Mouse (Mus musculus) cerebellum, postnatal 14 days (tissue): ENCODE data around the gene Ddr2.
"Not testable (repeated sequence)": the region's sequence is repeated elsewhere in the genome, so short reads cannot be mapped to it uniquely, and the experiment has no call there.

Experiments used
- DNase-seq, 2 experiments: peaks; one replicate each; pipeline ENCODE4 v3.0.0; 2021; ENCODE audit warnings: mixed read lengths in 2 of 2

The Ddr2 gene

GRCm38 (mm10) chr1:170110516-170111332, at the start of gene Ddr2:
TSS of gene Ddr2 (minus strand) at chr1:170110762.
- peak; percentile 64 to 69 for DNase-seq

DNA sequence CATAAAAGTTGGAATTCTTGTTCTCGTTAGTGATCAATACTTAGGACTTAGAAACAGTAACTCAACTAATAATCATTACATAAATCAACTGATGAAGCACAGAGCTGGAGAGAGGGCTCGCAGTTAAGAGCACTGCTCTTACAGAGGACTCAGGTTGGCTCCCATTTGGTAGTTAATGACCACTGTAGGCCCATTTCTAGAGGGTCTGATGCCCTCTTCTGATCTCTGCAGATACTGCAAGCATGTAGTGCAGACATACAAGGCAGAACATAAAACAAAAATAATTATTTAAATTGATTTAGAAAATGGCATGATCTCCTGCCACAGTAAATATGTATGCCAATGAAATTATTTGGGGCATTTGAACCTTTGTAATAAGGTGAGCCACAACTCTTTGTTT, 49.1 kb upstream of the Ddr2 start:
- DNase-seq: no peak

GRCm38 (mm10) chr1:170155761-170156160, 45.2 kb upstream of the Ddr2 start:
- no peak for DNase-seq

GRCm38 (mm10) chr1:170155298-170155697, 44.7 kb upstream of the Ddr2 start:
- DNase-seq: peak in 1 of 2 experiments; percentile 15

- no peak for DNase-seq
Measured at GRCm38 (mm10) chr1:170153986-170154385, 43.4 kb upstream of the Ddr2 start.

DNA sequence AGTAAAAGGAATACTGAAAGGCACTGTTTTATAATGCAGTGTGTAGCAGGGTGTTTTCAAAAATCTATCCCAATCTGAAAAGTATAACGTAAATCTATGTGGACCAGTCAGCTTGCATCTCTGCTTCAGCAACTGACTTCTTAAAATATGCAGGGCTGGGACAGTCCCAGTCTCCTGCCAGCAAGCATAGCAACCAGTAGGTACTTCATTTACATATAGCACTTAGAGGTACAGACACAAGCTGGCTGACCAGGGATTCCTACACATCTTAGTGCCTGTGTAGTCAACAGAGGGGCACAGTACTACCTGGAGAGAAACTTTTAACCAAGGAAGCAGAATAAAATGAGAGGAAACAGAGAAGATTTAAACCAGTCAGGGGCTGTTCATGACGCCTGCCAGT, 42.0 kb upstream of the Ddr2 start:
- DNase-seq: no peak

DNA sequence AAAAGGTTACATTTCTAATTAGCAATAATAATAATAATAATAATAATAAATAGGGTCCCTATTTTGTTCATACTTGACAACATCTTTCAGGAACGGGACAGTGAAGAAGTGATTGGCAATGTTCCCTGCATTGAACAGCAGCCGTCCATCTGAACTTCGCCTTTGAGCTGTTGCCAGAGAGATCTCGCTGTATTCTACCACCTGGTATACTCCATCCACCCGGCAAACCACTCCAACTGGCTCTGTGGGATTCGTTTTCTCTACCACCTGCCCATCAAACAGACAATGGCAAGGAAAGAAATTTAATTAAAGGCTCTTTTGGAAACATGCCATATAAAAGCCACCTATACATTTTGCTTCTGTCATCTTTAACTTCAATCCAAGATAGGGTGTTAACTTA, 40.3 kb upstream of the Ddr2 start:
- peak; percentile 36 to 46 for DNase-seq

GRCm38 (mm10) chr1:170149756-170150155, 39.2 kb upstream of the Ddr2 start:
- no peak for DNase-seq

DNA sequence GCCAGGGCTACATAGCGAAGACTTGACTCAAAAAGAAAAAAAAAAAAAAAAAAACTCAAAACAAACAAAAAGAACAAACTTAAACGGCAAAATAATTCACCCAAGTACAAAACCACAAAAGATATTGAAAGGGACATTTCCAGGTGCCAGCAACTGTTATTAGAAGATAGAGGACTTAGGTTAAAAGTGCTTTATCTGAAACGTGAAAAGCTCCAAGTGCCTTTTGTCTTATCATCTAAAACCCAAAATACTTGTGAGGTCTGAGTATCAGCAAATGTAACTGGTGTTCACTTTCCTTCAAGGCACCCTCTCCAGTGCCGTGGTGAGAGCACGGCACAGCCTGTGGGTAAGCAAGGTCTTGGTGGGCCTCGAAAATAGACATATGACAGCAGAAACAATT, 38.0 kb upstream of the Ddr2 start:
- no peak for DNase-seq

DNA sequence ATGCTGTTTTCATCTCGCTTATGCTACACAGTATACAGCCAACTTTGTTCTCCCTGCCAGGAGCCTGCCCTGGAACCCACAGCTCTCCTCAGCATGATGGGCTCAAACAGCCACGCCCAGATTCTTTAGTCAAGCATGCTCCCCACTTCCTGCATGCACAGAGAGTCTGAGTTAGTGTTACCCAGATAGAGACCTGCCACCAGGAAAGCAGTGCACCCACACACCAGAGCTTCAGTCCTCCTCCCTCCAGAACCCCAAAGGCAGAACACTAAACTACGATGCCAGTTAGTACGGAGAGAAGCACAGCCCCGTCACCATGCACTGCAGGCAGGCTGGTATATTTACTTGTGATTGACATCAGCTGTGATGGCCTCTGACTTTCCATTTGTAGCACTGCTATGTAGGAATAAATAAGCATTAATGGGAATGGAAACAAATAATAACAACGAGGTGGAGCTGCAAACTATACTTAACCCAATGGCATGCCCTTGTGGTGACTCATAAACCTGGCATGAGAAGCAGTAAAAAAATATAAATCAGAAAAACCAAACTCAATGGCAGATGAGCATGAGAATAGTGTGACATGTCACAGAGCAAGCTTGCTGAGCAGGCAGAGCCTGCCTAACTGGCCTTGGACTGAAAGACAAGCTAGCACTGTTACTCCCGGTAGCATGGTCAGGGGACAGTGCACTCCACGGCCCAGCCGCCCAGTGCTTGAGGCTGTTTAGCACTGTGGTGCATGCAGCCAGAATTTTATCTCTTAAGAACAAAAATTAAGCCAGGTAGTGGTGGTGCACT, 37.3 kb upstream of the Ddr2 start:
- DNase-seq: no peak

DNA sequence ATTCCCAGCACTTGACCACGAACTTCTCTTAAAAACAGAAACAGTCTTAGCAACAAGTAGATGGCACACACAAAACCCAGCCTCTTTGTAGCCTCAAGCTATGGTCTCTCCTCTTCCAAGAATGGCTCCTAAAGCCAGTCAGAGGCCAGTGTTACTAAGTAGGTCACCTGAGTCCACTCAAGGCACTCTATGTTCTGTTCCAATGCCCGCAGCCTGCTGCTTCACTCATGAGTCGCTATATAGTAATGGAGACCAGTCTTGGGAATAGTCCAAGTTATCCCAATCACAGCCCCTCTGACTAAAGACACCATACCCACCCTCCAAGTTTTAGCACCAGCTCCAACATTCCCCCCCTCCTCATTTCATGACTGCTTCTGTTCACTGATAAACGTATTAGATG, 35.0 kb upstream of the Ddr2 start:
- DNase-seq: no peak

GRCm38 (mm10) chr1:170142256-170142871, 31.8 kb upstream of the Ddr2 start:
- no peak for DNase-seq

- no peak for DNase-seq
Measured at GRCm38 (mm10) chr1:170141626-170142025, 31.1 kb upstream of the Ddr2 start.

GRCm38 (mm10) chr1:170136351-170137009, 25.9 kb upstream of the Ddr2 start:
- DNase-seq: peak; percentile 82

- DNase-seq: no peak
Measured at GRCm38 (mm10) chr1:170134264-170134663, 23.7 kb upstream of the Ddr2 start.

DNA sequence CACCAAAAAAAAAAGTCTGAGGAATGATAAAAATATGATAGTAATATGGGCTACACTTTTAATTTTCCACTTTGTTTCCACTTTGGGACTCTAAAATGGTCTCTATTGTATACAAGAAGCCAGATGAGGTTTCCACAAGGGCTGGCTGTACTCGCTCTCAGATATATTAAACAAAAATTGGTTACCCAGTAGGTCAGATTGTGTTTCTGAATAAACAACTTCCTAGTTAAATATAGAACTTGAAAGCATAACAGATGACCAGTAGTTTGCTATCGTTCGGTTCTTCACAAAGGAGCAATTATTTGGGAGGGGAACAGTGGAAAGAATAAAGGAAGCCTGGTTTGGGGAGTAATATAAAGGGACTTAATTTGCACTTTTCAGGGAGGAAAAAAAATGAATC, 20.4 kb upstream of the Ddr2 start:
- DNase-seq: no peak

- DNase-seq: no peak
Measured at GRCm38 (mm10) chr1:170124644-170125043, 14.1 kb upstream of the Ddr2 start.

- DNase-seq: no peak
Measured at GRCm38 (mm10) chr1:170113616-170114015, 3.1 kb upstream of the Ddr2 start.

DNA sequence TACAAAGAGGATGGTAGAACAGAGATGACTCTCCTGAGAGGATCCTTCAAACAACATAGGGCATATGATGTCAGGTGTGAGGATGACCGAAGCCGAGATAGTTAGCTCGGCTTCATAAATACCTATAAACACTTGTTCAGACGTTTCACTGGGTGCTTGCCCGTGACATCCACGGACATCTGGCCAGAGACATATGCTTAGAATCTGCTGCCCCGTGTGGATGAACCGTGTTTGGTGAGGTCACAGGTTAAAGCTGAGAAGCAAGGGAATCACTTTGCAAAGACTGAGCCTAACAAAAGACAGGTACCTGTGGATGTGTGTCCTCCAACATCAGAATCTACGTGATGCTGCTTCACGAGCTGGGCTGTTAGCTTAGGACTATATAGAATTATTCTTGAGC, 1.7 kb upstream of the Ddr2 start:
- DNase-seq: peak in 1 of 2 experiments; percentile 5

- DNase-seq: peak; percentile 67 to 76
Measured at GRCm38 (mm10) chr1:170111651-170112226, 1.2 kb upstream of the Ddr2 start.

- peak; percentile 4 to 19 for DNase-seq
Measured at GRCm38 (mm10) chr1:170109776-170110515, 616 bp downstream of the Ddr2 start.

DNA sequence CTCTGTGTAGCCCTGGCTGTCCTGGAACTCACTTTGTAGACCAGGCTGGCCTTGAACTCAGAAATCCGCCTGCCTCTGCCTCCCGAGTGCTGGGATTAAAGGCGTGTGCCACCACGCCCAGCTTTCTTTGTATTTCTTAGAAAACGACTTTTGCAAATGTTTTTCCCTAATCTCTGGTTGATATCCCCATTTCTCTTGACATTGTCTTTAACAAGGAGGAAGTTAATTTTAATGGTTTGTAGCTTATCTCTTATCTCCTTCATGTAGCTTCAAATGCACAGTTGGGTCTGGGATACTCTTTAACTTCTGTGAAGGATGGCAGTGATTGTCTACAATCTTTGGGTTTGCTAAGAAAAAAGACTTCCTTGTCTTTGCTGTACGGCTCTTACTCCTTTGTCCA, 7.7 kb downstream of the Ddr2 start:
- not testable (repeated sequence) for DNase-seq
